In genomic region chr11:95384973-95385320, GRCm38 (mm10) we compare ENCODE assay signal across 8 mouse cellular contexts. TPM values are rescaled to one million over a fixed set of nuclear protein-coding genes. Genes with fewer than 3 reads are reported as not detected.
DNase-seq lines count a peak whose midpoint lies in the region; ATAC-seq and TF ChIP-seq lines count a peak whose summit lies in the region.

No protein-coding gene starts in this region.

- H3K36me3 ChIP-seq in lung, embryonic 16.5 days (ENCODE audit: control insufficient read depth, insufficient read depth, low read length) = peaks cover 18% of the 10 kb centered on the region; the same call in 1 of the 2 replicates
- peaks cover 64% of the 10 kb centered on the region for H3K36me3 ChIP-seq in limb, embryonic 10.5 days
- peaks cover 33% of the 10 kb centered on the region for H3K36me3 ChIP-seq in neural tube, embryonic 15.5 days

- H3K27ac ChIP-seq in lung, embryonic 16.5 days (ENCODE audit: low read length) = peak overlapping the region; percentile 87
- H3K27ac ChIP-seq in embryonic fibroblast, embryonic 13.5 days (ENCODE audit: insufficient read depth, low read length) = 0 out of 2 replicates have a peak overlapping the region, but pooled peaks have one; percentile 5
- H3K27ac ChIP-seq in limb, embryonic 10.5 days = peak overlapping the region; percentile 99
- peak overlapping the region; percentile 93 for H3K27ac ChIP-seq in neural tube, embryonic 15.5 days (replicated peaks)

- WGBS in lung, embryonic 16.5 days = under 1% methylated on average over 14 of the region's 14 CpGs
- under 1% methylated on average over 14 of the region's 14 CpGs for WGBS in limb, embryonic 10.5 days
- WGBS in neural tube, embryonic 15.5 days = under 1% methylated on average over 14 of the region's 14 CpGs

- no peak for DNase-seq in lung, postnatal 14 days
- DNase-seq in limb, embryonic 10.5 days (ENCODE audit: low spot score) = no peak
- no peak for DNase-seq in left cerebral cortex, adult 18-20 months (ENCODE audit: low spot score in 2 of 2)
- no peak for DNase-seq in ovary, postnatal 10 days (ENCODE audit: low spot score)
- no peak for DNase-seq in retina, embryonic 14.5 days (ENCODE audit: low spot score)

- H3K4me3 ChIP-seq in lung, embryonic 16.5 days (ENCODE audit: low read length) = peak overlapping the region; percentile 73
- peak overlapping the region; percentile 79 for H3K4me3 ChIP-seq in embryonic fibroblast, embryonic 13.5 days (ENCODE audit: insufficient read depth, low read length)
- H3K4me3 ChIP-seq in limb, embryonic 10.5 days = peak overlapping the region; percentile 95
- H3K4me3 ChIP-seq in neural tube, embryonic 15.5 days (replicated peaks) = peak overlapping the region; percentile 95

- peaks cover 8% of the 10 kb centered on the region; the same call in 1 of the 2 replicates for H3K4me1 ChIP-seq in lung, embryonic 16.5 days (replicated peaks; ENCODE audit: control insufficient read depth, insufficient read depth, low read length)
- peaks cover 4% of the 10 kb centered on the region for H3K4me1 ChIP-seq in embryonic fibroblast, embryonic 13.5 days (ENCODE audit: control insufficient read depth, insufficient read depth, low read length)
- peaks cover 10% of the 10 kb centered on the region for H3K4me1 ChIP-seq in limb, embryonic 10.5 days
- peaks cover 21% of the 10 kb centered on the region for H3K4me1 ChIP-seq in neural tube, embryonic 15.5 days

- peak overlapping the region; percentile 69 for H3K4me2 ChIP-seq in lung, embryonic 16.5 days (ENCODE audit: low read depth, low read length)
- H3K4me2 ChIP-seq in neural tube, embryonic 15.5 days = peak overlapping the region; percentile 66

- no peak for TF ChIP-seq CTCF in embryonic fibroblast, embryonic 13.5 days (IDR thresholded peaks at IDR 0.05; ENCODE audit: borderline replicate concordance, insufficient read depth, low read length)

- peak overlapping the region; percentile 81 for H3K9ac ChIP-seq in lung, embryonic 16.5 days (ENCODE audit: low read length)
- peak overlapping the region; percentile 97 for H3K9ac ChIP-seq in neural tube, embryonic 15.5 days (replicated peaks)

- ATAC-seq in lung, embryonic 16.5 days (ENCODE audit: low read depth) = 0 out of 2 replicates have a peak, but pooled peaks have one; percentile 1
- peak; percentile 39; the same call in 1 of the 2 replicates for ATAC-seq in neural tube, embryonic 15.5 days (ENCODE audit: low FRiP score)

- TF ChIP-seq POLR2A in embryonic fibroblast, embryonic 13.5 days (IDR thresholded peaks at IDR 0.05; ENCODE audit: low read depth, low read length) = no peak

- no peaks in the 10 kb centered on the region for H3K27me3 ChIP-seq in lung, embryonic 16.5 days (ENCODE audit: control insufficient read depth, insufficient read depth, low read depth, low read length)
- H3K27me3 ChIP-seq in limb, embryonic 10.5 days (ENCODE audit: low read depth, poor library complexity, severe bottlenecking) = no peaks in the 10 kb centered on the region
- H3K27me3 ChIP-seq in neural tube, embryonic 15.5 days (replicated peaks) = no peaks in the 10 kb centered on the region

- H3K9me3 ChIP-seq in lung, embryonic 16.5 days (ENCODE audit: control insufficient read depth, low read length) = no peaks in the 10 kb centered on the region
- H3K9me3 ChIP-seq in limb, embryonic 10.5 days (replicated peaks) = no peaks in the 10 kb centered on the region
- no peaks in the 10 kb centered on the region for H3K9me3 ChIP-seq in neural tube, embryonic 15.5 days (replicated peaks)

RNA-seq across cellular contexts. Expression of gene Slc35b1, which starts 0.5 kb away (rescaled TPM):
- polyA plus RNA-seq in lung, embryonic 16.5 days (2015; fragmentation: Nextera tagmentation; extraction: Ambion mirVana) = 91.1 and 92.7 TPM in 2 replicates
- polyA plus RNA-seq in embryonic fibroblast, embryonic 13.5 days (2011; ENCODE audit: insufficient read length, low read depth, missing spikeins) = 90.7 and 97.2 TPM in 2 replicates
- 128 and 132 TPM in 2 replicates for polyA plus RNA-seq in limb, embryonic 10.5 days (2016; fragmentation: Nextera tagmentation; extraction: Ambion mirVana)
- polyA plus RNA-seq in neural tube, embryonic 15.5 days (2015; fragmentation: Nextera tagmentation; extraction: Ambion mirVana) = 129 and 144 TPM in 2 replicates
- total RNA-seq in left cerebral cortex, adult 18-20 months (2021) = 10 to 100 TPM; 56.8 to 60.3 TPM

RNA-seq across cellular contexts. Expression of gene Spop, which starts 28.9 kb away (rescaled TPM):
- polyA plus RNA-seq in lung, embryonic 16.5 days (2015; fragmentation: Nextera tagmentation; extraction: Ambion mirVana) = 150 and 170 TPM in 2 replicates
- 122 and 155 TPM in 2 replicates for polyA plus RNA-seq in embryonic fibroblast, embryonic 13.5 days (2011; ENCODE audit: insufficient read length, low read depth, missing spikeins)
- 95.3 and 123 TPM in 2 replicates for polyA plus RNA-seq in limb, embryonic 10.5 days (2016; fragmentation: Nextera tagmentation; extraction: Ambion mirVana)
- 224 and 233 TPM in 2 replicates for polyA plus RNA-seq in neural tube, embryonic 15.5 days (2015; fragmentation: Nextera tagmentation; extraction: Ambion mirVana)
- total RNA-seq in left cerebral cortex, adult 18-20 months (2021) = 100 to 1,000 TPM; 174 to 182 TPM

RNA-seq across cellular contexts. Expression of gene Fam117a, which starts 48.1 kb away (rescaled TPM):
- 15.1 and 15.7 TPM in 2 replicates for polyA plus RNA-seq in lung, embryonic 16.5 days (2015; fragmentation: Nextera tagmentation; extraction: Ambion mirVana)
- 7.0 and 8.4 TPM in 2 replicates for polyA plus RNA-seq in embryonic fibroblast, embryonic 13.5 days (2011; ENCODE audit: insufficient read length, low read depth, missing spikeins)
- 12.8 and 15.0 TPM in 2 replicates for polyA plus RNA-seq in limb, embryonic 10.5 days (2016; fragmentation: Nextera tagmentation; extraction: Ambion mirVana)
- polyA plus RNA-seq in neural tube, embryonic 15.5 days (2015; fragmentation: Nextera tagmentation; extraction: Ambion mirVana) = 2.4 and 4.3 TPM in 2 replicates
- 1 to 10 TPM; 3.5 to 4.3 TPM for total RNA-seq in left cerebral cortex, adult 18-20 months (2021)

Comparison
In these comparisons a context has a peak if more than half of its experiments do, and no peak if none do; other contexts are left out.
1. H3K27ac ChIP-seq: peak in every context shown above with its lines; median percentile 99 in limb, embryonic 10.5 days; 93 in neural tube, embryonic 15.5 days; 87 in lung, embryonic 16.5 days; 5 in embryonic fibroblast, embryonic 13.5 days.